Mouse (Mus musculus) liver (tissue): ENCODE results near the gene Tmem231.
"Not testable (repeated sequence)": the region's sequence is repeated elsewhere in the genome, so short reads cannot be mapped to it uniquely, and the experiment has no call there.

ENCODE experiments used
- DNase-seq: peaks from one replicate; pipeline ENCODE4 v3.0.0-alpha.2; 2020; ENCODE audit warnings: mixed read lengths

Tmem231 gene

DNA sequence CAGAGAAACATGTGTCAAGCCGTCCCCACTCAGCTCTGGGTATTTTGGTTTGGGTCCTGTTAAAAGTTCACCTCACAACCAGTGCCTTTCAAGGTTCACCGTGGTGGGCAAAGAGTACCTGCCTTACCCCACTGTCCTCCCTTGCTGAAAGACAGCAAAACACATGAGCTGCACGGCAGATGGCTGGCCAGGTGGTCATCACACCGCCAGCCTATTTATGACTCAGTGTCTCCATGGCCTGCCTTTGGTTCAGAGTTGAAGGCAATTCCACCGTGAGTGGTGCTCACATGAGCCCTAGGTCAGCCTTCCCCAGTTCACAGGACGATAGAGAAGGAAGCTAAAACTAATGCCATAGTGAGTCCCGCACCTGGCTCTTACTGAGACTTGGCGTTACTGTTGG lies 14.3 kb upstream of the Tmem231 start:
- DNase-seq, result no peak

DNA sequence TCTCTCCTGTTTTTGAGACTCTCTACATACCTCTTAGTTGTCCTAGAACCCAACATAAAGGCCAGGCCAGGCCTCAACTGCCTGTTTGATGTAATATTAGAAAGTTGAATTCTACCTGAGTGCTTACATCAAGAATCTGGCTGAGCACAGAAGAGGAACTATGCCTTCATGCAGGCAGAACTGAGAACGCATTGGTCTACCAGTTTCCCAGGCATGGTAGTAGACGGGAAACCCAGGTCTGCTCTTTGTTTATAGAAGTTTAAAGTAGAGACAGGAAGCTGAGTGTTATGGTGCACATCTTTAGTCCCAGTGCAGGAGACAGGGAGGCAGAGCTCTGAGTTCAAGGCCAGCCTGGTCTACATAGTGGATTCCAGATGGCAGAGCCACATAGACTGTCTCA lies 13.5 kb upstream of the Tmem231 start:
- DNase-seq, result no peak

DNA sequence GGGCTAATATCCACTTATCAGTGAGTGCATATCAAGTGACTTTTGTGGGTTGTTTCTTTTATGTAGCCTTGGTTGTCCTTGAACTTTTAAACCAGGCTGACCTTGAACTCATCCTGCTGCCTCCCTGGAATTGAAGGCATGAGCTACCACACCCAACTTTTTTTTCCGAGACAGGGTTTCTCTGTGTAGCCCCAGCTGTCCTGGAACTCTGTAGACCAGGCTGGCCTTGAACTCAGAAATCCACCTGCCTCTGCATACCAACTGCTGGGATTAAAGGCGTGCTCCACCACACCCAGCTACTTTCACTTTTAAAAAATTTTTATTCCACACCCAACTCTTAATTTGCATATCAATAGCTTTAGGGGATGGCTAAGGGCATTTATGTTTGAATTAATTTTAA lies 9.9 kb upstream of the Tmem231 start:
- DNase-seq, result no peak

DNA sequence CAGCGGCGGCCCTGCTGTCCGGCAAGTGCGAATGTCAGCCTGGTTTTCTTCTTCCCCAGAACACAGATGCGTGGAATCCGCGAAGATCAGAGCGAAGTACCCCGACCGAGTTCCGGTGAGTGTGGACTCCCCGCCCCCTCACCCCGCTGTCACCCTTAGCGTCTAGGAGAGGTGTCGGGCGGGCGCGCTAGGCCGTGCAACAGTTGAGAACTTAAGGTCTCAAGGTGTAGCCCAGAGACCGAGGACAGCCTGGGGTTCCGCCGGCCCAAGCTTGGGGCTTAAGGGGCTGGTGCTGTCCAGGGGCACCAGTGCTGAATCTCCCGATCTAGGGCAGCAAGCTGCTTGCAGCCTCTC lies 7.4 kb upstream of the Tmem231 start:
- DNase-seq, result peak; percentile 61

DNA sequence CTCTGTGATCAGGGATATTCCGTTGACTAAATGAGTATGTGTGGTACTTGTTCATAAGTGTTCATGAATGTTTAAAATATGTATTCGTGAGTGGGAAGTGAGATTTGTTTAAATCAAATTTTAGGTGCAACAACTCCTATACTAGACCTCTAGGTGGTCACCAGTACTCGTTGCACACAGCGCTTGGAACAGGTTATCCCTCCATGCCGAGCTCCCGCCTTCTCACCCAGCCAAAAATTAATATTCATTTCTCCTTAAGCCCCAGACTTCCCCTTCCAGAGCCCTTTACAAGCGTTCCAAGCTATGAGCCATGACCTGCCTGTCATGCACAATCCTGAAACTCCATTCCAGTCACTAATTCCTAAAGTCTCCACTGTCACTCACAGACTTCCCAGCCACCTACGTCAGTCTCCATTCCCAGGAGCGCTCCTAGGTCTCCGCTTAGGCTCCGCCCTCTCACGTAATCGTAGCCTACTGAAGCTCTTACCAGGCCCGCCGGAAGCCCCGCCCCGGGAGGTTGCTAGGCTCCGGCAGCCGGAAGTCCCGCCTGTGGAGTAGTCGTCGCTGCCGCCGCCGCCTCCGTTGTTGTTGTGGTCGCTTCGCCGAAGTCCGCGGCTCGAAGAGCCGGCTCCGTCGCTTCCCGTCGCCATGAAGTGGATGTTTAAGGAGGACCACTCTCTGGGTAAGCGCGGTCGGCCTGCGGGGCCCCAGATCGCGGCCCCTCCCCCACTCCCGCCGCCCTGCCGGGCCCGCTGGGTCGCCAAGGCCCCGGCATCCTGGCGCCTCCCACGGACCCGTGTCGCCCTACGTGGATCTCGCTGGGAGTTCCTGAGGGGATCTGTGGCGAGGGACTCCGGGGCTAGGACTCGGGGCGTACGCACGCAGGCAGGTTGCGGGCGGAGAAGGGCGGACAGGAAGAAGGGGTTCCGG lies 6.8 kb upstream of the Tmem231 start, which contains the start of gene Gabarapl2:
Gene Gabarapl2, plus strand, starts transcription at position 533 of the 930 bp plus-strand sequence.
- DNase-seq, result peak; percentile 98

DNA sequence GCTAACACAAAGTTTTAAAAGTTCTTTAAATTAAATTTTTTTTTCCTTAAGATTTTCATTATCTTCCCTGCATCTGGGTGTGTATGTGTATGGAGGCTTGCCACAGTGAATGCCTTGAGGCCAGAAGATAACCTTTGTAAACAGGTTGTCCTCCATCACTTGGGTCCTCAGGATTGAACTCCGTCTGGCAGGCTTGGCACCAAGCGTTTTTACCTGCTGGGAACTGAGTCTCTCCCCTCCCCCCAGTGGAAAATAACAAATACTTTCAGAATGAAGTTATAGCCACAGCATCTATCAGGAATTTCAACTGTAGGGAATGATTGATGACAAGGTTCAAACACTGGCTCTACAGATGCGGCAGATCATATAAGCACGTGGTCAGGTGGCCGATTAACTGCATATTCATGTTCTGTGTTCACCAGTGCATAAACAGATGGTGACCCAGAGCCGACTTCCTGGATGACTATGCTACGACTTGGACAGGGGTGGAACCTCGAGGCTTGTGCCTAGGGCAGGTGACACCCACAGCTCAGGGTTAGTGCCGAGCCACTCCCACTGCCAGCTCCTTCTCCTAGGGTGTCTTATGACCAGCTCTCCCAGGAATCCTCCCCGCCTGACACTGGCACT lies 5.9 kb upstream of the Tmem231 start:
- peak; percentile 89 for DNase-seq

DNA sequence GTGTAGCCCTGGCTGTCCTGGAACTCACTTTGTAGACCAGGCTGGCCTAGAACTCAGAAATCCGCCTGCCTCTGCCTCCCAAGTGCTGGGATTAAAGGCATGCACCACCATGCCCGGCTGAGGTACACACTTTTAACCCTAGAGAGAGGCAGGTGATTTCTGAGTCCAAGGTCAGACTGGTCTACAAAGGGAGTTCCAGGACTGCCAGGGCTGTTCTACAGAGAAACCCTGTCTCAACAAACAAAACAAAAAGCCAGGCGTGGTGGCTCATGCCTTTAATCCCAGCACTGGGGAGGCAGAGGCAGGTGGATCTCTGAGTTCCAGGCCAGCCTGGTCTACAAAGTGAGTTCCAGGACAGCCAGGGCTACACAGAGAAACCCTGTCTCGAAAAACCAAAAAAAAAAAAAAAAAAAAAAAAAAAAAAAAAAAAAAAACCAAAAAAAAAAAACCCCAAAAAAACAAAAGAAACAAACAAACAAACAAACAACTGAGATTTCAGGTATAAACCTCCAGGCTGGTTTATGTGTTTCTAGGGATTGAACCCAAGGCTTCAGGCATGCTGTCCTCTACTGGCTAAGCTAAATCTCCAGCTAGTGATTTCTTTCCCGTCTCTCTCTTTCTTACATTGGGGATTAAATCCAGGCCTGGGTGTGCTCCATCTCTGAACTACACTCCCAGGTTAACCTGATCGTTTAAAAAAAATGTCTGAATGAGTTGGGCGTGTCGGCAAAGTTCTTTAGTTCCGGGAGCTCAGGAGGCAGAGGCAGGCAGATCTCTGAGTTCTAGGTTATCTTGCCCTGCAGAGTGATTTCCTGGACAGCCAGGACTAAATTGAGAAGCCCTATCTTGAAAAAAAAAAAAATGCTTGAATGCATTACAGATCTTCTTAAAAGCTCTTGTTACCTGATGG lies 4.7 kb upstream of the Tmem231 start:
- not testable (repeated sequence) for DNase-seq

DNA sequence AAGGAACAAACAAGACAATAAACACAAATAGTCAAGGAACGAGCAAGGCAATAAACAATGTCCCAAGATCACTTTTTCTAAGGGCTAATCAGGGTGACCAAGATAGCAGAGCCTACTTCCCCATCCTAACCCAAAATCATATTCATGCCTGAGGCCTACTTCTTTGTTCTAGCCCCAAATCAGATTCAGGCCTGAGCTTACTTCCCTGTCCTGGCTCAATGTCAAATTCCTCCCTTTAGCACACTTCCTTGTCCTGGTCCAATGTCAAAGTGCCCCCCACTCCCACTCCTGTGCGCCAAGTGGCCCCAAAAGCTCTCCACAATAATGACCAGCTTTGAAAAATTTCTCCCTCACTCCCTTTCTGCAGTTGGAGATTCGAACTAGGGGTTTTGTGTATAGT lies 3.5 kb upstream of the Tmem231 start:
- no peak for DNase-seq

DNA sequence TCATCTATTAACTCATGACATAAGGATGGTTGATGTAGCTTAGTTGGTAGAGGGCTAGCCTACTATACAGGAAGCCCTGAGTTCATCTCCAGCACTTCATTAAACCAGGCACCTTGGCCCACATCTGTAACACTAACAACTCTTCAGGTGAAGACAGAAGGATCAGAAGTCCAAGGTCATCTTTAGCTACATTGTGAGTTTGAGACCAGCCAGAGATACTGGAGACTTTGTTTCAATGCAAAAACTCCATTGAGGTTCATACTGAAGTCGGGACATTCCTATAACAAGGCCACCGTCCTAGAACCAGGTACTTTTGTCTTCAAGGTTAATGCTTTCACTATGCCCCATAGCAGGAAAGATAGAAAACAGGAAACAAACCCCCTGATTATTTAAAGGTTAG lies 520 bp upstream of the Tmem231 start:
- no peak for DNase-seq

DNA sequence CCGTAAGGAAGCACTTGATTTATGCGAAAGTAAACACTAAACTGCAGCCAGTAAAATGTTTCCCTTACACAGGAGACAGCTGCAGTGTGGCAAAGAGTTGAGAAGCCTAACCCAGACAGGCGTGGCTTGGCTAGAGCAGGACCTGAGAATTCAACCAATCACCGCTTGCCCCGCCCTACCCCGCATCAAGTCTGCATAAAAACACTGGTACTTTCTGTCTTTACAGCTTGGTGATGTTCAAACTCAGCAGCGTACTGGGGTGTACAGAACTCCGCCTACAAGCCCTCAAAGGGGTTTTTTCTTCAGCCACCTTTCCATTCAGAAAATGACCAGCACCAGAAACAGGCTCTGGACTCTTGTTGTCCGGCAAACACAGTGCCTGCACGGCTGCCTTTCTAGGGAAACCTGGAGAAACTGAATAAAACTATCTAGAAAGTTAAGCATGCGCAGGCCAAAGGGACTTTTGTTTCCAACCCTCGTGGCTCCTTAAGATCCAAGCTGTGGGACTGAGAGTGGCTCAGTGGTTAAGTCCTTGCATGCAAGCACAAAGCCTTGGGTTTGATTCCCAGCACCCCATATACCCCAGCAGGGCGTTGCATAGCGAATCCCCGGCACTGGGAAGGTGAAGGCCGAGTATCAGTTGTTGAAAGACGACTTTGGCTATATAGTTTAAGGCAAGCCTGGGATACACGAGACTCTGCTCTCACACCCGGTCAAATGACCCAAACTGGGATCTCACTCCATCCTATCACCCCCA lies 923 bp downstream of the Tmem231 start:
- DNase-seq, result peak; percentile 87

DNA sequence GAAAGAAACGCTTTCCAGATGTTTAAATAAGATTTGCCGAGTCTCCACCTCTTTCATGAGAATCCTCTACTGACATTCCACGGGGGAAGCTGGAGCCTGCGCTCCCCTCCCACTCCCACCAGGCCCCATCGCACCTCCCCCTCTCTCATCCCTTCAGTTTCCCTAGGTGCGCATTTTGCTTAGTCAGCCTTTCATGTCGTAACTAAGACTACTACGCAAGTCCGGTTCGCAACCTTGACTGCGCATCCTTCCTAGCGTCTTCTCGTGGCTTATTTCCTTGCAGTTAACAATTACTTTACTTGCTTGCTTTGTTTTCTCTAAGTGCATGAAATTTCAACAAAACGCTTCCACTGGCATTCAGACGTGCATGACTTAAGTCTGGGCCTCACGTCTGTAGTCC lies 2.0 kb downstream of the Tmem231 start:
- no peak for DNase-seq

DNA sequence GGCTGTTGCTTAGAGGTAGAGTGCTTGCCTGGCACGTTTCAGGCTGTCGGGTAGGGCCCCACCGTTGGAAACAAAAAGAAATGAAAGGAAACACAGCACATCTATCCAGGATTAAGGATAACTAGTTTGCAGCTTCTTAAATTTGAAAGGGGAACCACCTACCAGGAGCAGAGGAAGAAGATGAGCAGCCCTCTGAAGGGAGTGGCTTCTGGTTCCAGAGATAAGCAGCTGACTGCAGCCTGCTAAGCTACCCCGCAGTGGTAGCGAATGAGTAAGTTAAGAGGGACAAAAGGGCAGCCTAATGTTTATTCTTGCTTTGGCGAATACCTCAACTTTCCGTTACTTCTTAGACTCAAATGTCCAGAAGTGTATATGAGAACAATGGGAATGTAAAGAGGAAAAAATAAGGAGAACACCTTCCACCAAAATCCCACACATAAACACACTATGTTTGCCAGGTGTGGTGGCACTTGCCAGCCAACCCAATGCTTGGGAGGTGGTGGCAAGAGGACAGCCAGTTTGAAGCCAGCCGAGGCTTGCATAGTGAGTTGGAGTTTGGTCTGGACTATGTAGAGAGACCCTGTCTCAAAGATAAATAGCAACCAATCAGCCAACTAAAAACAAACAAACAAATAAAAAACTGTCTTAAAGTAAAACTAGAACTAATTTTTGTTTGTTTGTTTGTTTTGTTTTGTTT lies 3.9 kb downstream of the Tmem231 start:
- DNase-seq, result peak; percentile 83

DNA sequence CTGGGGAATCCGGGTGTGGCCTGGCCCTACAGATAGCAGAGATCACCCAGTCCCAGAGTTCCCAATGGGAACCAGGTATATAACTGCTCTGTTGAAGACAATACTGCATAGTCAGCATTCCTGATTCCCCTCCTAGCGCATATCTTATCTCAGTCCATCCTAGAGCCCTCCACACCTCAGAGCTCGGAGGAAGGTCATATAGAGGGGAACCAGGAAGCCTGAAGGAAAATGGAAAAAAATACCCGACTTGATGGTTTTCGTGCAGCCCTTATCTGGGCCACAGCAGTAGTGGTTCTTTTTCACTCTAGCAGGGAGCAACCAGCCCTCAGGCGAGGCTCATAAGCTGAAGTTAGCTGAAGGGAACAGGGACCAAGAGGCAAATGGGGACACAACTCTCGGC lies 8.7 kb downstream of the Tmem231 start:
- DNase-seq, result peak; percentile 21

DNA sequence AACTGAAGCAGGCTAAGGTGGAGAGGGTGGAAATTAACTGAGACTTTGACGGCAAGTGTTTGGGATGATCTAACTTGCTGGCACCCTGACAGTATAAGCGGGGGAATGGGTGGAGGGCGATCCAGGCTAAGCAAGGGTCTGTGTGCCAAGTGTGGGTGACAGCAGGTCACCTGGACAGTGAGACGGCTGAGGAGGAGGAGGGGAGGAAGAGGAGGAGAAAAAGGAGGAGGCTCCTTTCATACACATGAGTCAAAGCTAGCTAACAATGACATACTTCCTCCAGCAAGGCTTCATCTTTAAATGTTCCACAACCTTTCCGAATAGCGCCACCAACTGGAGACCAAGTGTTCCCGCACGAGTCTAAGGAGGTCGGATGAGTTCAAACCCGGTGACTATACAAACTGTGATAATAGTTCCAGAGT lies 10.3 kb downstream of the Tmem231 start:
- DNase-seq, result peak; percentile 62

DNA sequence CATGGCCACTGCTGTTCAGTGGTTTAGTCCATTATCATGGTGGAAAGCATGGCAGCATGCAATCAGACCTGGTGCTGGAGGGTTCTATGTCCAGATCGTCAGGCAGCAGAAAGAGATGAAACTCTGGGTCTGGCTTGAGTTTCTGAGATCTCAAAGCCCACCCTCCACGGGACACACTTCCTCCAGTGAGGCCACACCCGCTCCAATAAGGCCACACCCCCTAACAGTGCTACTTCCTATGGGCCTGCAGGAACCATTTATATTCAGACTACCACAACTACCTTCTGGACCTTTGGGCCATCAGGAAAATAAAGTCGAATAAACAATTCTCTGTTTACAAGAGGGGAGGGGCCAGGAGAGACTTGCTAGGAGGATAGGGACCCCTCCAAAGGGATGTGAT lies 12.7 kb downstream of the Tmem231 start:
- no peak for DNase-seq

DNA sequence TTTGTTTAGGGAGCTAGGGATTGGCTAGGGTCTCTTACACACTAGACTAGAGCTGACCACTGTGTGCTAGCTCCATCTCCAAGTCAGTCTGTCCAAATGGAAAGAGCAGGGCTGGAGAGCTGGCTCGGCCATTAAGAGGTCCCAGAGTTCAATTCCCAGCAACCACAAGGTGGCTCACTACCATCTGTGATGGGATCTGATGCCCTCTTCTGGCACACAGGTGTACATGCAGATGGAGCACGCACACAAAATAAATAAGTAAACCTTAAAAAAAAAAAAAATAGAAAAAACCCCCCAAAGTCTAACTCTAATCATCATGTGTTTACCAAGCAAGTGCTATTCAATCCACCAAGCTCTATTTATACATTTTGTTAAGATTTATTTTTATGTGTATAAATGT lies 14.0 kb downstream of the Tmem231 start:
- DNase-seq, result peak; percentile 31

DNA sequence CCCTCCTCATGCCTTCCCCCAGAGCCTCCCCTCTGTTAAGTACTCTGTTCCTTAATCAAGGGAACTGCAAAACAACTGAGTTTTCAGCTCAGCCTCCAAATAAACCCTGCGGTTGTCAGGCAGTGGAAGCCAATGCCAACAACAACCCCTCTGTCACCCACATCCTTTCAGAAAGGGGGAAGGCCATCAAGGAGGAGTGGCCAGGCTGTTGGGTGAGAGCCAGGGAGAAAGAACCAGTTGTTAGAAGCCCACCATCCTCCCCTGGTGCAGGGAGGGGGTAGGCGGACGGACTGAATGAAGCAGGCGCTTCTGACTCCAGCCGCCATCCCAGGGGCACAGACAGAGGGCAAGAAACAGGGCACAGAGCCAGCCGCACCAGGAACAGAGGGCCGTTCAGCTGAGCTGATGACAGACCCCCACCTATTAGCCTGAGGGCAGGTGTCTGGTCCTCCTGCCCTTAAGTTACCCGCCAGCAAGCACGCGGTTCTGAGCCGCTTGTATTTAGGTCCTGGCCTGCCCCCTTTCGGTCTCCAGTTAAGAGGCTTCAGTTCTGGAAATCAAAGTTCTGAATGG lies 20.7 kb downstream of the Tmem231 start:
- no peak for DNase-seq

DNA sequence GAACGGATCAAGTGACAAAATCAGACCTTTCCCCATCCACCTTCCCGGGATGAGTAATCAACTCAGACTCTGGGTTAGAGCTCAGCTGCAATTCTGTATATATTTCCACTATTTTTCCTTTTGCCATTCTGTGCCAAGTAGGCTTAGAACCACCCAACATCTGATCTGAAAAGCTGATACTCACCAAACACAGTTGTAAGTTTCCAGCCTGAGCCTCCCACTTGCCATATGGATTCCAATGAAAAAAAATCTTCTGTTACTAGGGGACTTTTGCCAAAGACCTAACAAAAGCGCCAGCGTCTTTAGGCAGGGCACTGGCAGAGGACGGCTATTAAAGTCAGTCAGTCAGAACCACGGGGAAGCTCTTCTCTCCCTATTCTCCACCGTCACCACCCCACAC lies 22.1 kb downstream of the Tmem231 start:
- DNase-seq, result no peak

DNA sequence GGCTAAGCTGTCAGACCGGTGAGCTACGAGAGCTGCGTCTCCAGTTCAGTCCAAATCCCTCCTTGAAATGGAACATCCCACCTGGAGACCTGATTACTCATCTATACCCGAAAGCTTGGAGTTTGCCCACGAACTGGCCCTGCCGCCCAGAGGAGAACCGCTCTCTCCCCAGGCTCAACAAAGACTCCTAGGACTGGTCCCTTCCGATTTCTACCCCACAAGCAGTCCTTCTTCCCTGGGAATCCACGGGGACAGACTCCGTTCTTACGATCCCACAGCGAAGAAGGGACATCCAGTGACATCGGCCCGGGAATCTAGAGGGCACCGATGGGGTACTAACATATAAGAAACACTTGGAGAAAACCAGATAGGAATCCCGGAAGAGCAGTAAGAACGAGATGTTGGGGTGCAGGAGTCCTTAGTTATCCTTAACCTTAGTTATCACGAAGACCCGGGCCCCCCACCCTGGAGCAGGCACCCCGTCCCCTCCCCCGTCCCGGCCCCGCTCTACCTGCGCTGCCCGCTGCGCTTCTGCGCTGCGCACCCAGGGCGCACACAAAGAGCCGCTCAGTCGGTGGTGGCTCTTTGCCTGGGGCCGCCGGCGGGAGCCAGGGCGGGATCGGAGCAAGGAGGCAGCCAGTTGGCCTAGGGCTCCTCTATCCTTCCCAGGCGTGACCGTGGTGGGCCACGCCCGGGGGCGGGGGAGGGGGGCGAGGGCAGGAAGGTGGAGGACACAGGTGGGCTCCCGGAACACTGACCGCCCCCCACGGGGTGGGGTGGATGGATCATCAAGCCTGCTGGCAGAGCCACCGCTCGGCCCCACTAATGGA lies 23.8 kb downstream of the Tmem231 start, which contains the start of gene Chst5:
Gene Chst5, minus strand, starts transcription at position 827 of the 830 bp plus-strand sequence.
- DNase-seq, result no peak

DNA sequence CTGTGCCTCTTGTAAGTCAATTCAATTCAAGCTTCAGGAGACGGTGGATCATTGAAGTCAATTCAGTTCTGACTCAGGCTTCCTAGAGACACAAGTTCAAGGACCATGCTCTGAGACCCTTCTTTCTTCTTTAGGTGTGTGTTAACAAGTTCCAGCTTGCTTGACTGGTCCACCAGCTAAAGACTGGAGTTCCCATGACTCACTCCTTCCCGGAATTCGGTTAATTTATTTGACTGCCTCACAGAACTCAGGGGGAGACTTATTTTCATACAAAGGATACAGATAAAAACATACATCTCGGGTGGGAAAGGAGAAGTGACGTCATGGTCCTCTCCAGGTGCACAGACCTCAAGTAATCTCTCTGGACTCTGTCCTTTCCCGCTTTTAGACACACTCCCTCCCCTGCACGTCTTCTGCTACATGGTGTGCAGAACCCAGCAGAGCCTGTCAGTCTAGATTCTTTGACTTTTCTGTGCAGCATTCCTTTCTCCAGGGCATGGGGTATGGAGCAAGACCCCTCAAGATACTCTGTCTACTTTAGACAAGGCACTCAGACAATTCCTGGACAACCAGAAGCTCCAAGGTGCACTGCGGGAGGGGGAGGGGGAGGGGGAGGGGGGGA lies 28.1 kb downstream of the Tmem231 start:
- no peak for DNase-seq
